In genomic region chr9:73968641-73969121, GRCm38 (mm10) we compare ENCODE assay signal across 8 mouse cellular contexts. TPM values are rescaled to one million over a fixed set of nuclear protein-coding genes. Genes with fewer than 3 reads are reported as not detected.
DNase-seq lines count a peak whose midpoint lies in the region; ATAC-seq and TF ChIP-seq lines count a peak whose summit lies in the region.

TSS of gene Unc13c (minus strand) at chr9:73968966.

- H3K4me1 ChIP-seq in intestine, postnatal 0 days (replicated peaks; ENCODE audit: control insufficient read depth, insufficient read depth, low read length), result no peaks in the 10 kb centered on the region
- H3K4me1 ChIP-seq in limb, embryonic 14.5 days (ENCODE audit: control insufficient read depth, insufficient read depth, low read length), result peaks cover 15% of the 10 kb centered on the region

- no peak within 1 kb of the TSS for H3K27ac ChIP-seq in intestine, postnatal 0 days (ENCODE audit: low read depth, low read length)
- no peak within 1 kb of the TSS for H3K27ac ChIP-seq in limb, embryonic 14.5 days (replicated peaks; ENCODE audit: low read depth, low read length)

- TF ChIP-seq CTCF in intestine, postnatal 0 days (IDR thresholded peaks at IDR 0.05; ENCODE audit: low read depth), result peak; percentile 33; the same call in 1 of the 2 replicates

- 0 out of 2 replicates have a peak, but pooled peaks cover 3% of the 10 kb centered on the region for H3K27me3 ChIP-seq in intestine, postnatal 0 days (replicated peaks; ENCODE audit: control insufficient read depth, insufficient read depth, low read length)
- H3K27me3 ChIP-seq in limb, embryonic 14.5 days (ENCODE audit: control insufficient read depth, insufficient read depth, low read length), result no peaks in the 10 kb centered on the region; the same call in none of the 2 replicates

- H3K4me3 ChIP-seq in intestine, postnatal 0 days (ENCODE audit: low read depth, low read length), result 0 out of 2 replicates have a peak within 1 kb of the TSS, but pooled peaks have one; percentile 3
- peak within 1 kb of the TSS; percentile 31 for H3K4me3 ChIP-seq in limb, embryonic 14.5 days (replicated peaks; ENCODE audit: low read length)

- no peak within 1 kb of the TSS for H3K9ac ChIP-seq in intestine, postnatal 0 days (ENCODE audit: low read depth, low read length)
- peak within 1 kb of the TSS; percentile 38 for H3K9ac ChIP-seq in limb, embryonic 14.5 days (ENCODE audit: low read depth, low read length, severe bottlenecking)

- peak; percentile 91 for ATAC-seq in frontal cortex, adult (ENCODE audit: low TSS enrichment)
- ATAC-seq in intestine, postnatal 0 days, result no peak
- ATAC-seq in limb, embryonic 14.5 days (ENCODE audit: low FRiP score, low read depth), result peak; percentile 51; the same call in 1 of the 2 replicates

- WGBS in intestine, postnatal 0 days, result 2% methylated on average over 17 of the region's 17 CpGs
- 3% methylated on average over 17 of the region's 17 CpGs for WGBS in limb, embryonic 14.5 days

- peak within 1 kb of the TSS; percentile 46 for H3K4me2 ChIP-seq in intestine, postnatal 0 days (replicated peaks; ENCODE audit: low read depth)
- peak within 1 kb of the TSS; percentile 61 for H3K4me2 ChIP-seq in limb, embryonic 14.5 days (replicated peaks; ENCODE audit: low read depth, low read length, severe bottlenecking)

- H3K9me3 ChIP-seq in intestine, postnatal 0 days (ENCODE audit: control insufficient read depth), result no peaks in the 10 kb centered on the region
- H3K9me3 ChIP-seq in limb, embryonic 14.5 days (ENCODE audit: control insufficient read depth, low read length), result no peaks in the 10 kb centered on the region

- TF ChIP-seq POLR2A in limb, embryonic 14.5 days (IDR thresholded peaks at IDR 0.05; ENCODE audit: borderline replicate concordance, extremely low read depth, insufficient read depth, insufficient read length), result 0 out of 2 replicates have a peak, but pooled peaks have one; percentile 26

- peak; percentile 25 for DNase-seq in adrenal gland, postnatal 10 days
- no peak for DNase-seq in adrenal gland, adult 8-10 months
- DNase-seq in cerebellum, postnatal 10 days, result peak; percentile 69 to 70
- peak; percentile 55 for DNase-seq in limb, embryonic 14.5 days (ENCODE audit: low spot score)
- DNase-seq in retina, embryonic 14.5 days (ENCODE audit: low spot score), result peak; percentile 59
- no peak for DNase-seq in thymus, postnatal 36 days

- H3K36me3 ChIP-seq in intestine, postnatal 0 days (ENCODE audit: control insufficient read depth, insufficient read depth), result no peaks in the 10 kb centered on the region
- no peaks in the 10 kb centered on the region for H3K36me3 ChIP-seq in limb, embryonic 14.5 days (ENCODE audit: control insufficient read depth, insufficient read depth, low read length)

RNA-seq across cellular contexts. Expression of gene Unc13c, which starts in this region (rescaled TPM):
- total RNA-seq in adrenal gland, postnatal 10 days (2021), result under 1 TPM; 0.48 to 0.67 TPM
- total RNA-seq in adrenal gland, adult 8-10 months (2022), result 1 to 10 TPM in 2 of 4 experiments, under 1 TPM in 2; 0.20 to 3.2 (median 1.1) TPM
- 0.13 and 0.16 TPM in 2 replicates for polyA plus RNA-seq in intestine, postnatal 0 days (2015; fragmentation: Nextera tagmentation; extraction: Ambion mirVana)
- polyA plus RNA-seq in limb, embryonic 14.5 days (2012; rRNA removed), result 0.56 and 0.73 TPM in 2 replicates
- 1.3 and 1.5 TPM in 2 replicates for polyA plus RNA-seq in limb, embryonic 14.5 days (2014; fragmentation: Nextera tagmentation; extraction: Ambion mirVana)

Comparison
In these comparisons a context has a peak if more than half of its experiments do, and no peak if none do; other contexts are left out.
1. Peak in DNase-seq in adrenal gland, postnatal 10 days; RNA of the gene not detected or under 1 TPM.
2. DNase-seq: peak in cerebellum, postnatal 10 days (2 of 2), limb, embryonic 14.5 days (single experiment) and retina, embryonic 14.5 days (single experiment); none in adrenal gland, adult 8-10 months (single experiment) and thymus, postnatal 36 days (0 of 2).